ENCODE assay signal across 21 mouse cellular contexts in the genomic region with DNA sequence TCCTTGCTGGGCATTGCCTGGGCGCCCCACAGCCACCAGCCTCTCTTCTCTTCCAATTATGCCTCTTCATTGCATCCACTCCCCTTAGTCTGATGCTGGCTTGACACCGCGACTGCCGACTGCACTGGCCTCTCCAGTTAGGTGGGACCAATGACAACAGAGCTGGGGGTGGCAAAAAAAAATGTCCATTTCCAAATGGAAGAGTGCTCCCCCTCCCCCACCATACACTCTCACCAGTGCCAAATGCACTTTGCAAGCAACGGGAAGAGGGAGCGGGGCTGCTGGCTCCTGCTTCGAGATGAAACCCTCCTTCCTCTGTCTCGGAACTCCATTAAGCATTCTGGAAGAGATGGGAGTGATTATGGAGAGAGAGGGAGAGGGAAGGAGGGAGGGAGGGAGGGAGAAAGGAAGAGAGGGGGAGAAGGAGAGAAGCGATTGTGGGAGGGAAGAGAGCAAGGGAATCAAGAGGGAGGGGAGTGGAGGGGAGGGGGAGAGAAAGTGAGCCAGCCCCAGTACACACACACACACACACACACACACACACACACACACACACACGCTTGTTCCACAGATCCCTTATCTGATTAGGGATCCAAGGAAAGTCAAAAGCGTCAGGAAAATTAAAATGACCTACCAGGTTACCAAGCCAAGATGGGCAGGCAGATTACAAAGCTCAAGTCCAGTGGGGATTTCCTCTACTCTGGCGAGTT. TPM values are rescaled to one million over a fixed set of nuclear protein-coding genes. Genes with fewer than 3 reads are reported as not detected.
DNase-seq lines count a peak whose midpoint lies in the region; ATAC-seq lines count a peak whose summit lies in the region.
"Had no signal": no experiment of that assay in that cellular context is flagged by ENCODE, and none has a peak within 500 bp of the region (broad histone marks: within the 10 kb centered on the region; RNA-seq: fewer than 3 reads in every experiment).

No protein-coding gene starts in this region.

- 17% methylated on average over 11 of the region's 12 CpGs for WGBS in forebrain, embryonic 13.5 days
- 18% methylated on average over 12 of the region's 12 CpGs for WGBS in forebrain, embryonic 11.5 days
- 13% methylated on average over 11 of the region's 12 CpGs for WGBS in midbrain, embryonic 14.5 days
- WGBS in limb, embryonic 10.5 days, result 32% methylated on average over 12 of the region's 12 CpGs

- ATAC-seq in forebrain, embryonic 13.5 days, result peak; percentile 36; the same call in 1 of the 2 replicates
- no peak for ATAC-seq in forebrain, embryonic 11.5 days (replicated peaks; ENCODE audit: low FRiP score)
- ATAC-seq in midbrain, embryonic 14.5 days (ENCODE audit: low FRiP score, low TSS enrichment), result no peak; the same call in 1 of the 2 replicates

- H3K9me3 ChIP-seq in forebrain, embryonic 13.5 days (replicated peaks), result no peaks in the 10 kb centered on the region
- no peaks in the 10 kb centered on the region for H3K9me3 ChIP-seq in forebrain, embryonic 11.5 days (ENCODE audit: control insufficient read depth, low read length)
- no peaks in the 10 kb centered on the region for H3K9me3 ChIP-seq in midbrain, embryonic 14.5 days (ENCODE audit: control insufficient read depth, low read length)
- H3K9me3 ChIP-seq in limb, embryonic 10.5 days (replicated peaks), result no peaks in the 10 kb centered on the region
- H3K9me3 ChIP-seq: embryonic facial prominence, embryonic 15.5 days; liver, embryonic 15.5 days had no signal

- no peak overlapping the region for H3K9ac ChIP-seq in forebrain, embryonic 13.5 days
- no peak overlapping the region for H3K9ac ChIP-seq in forebrain, embryonic 11.5 days (ENCODE audit: low read length)
- 0 out of 2 replicates have a peak overlapping the region, but pooled peaks have one; percentile 0 for H3K9ac ChIP-seq in midbrain, embryonic 14.5 days (replicated peaks; ENCODE audit: low read length)
- H3K9ac ChIP-seq: embryonic facial prominence, embryonic 15.5 days; liver, embryonic 15.5 days had no signal

- no peak for DNase-seq in forebrain, embryonic 11.5 days (ENCODE audit: low spot score)
- DNase-seq in right cerebral cortex, postnatal 4 days, result peak; percentile 39
- DNase-seq in right cerebral cortex, postnatal 36 days (ENCODE audit: low spot score in 2 of 2), result no peak
- peak; percentile 64 for DNase-seq in midbrain, embryonic 14.5 days
- no peak for DNase-seq in lung, postnatal 14 days
- DNase-seq in heart, adult 8-10 months (ENCODE audit: low spot score), result no peak
- no peak for DNase-seq in limb, embryonic 10.5 days (ENCODE audit: low spot score)
- DNase-seq: cerebellum, adult 9-10 months; heart, adult 11 months; kidney, adult 9 months; lung, postnatal 36 days; thymus, postnatal 25 days had no signal

- no peak overlapping the region for H3K27ac ChIP-seq in forebrain, embryonic 13.5 days
- no peak overlapping the region for H3K27ac ChIP-seq in forebrain, embryonic 11.5 days (ENCODE audit: low read depth, low read length)
- H3K27ac ChIP-seq in midbrain, embryonic 14.5 days (replicated peaks; ENCODE audit: low read depth, low read length), result peak overlapping the region; percentile 37; the same call in 1 of the 2 replicates
- H3K27ac ChIP-seq in limb, embryonic 10.5 days, result no peak overlapping the region
- H3K27ac ChIP-seq: embryonic facial prominence, embryonic 15.5 days; layer of hippocampus, adult 2 months; liver, embryonic 15.5 days had no signal

- peaks cover 7% of the 10 kb centered on the region; the same call in 1 of the 2 replicates for H3K4me1 ChIP-seq in forebrain, embryonic 13.5 days
- H3K4me1 ChIP-seq in forebrain, embryonic 11.5 days (replicated peaks; ENCODE audit: control insufficient read depth, insufficient read depth, low read length), result no peaks in the 10 kb centered on the region
- H3K4me1 ChIP-seq in midbrain, embryonic 14.5 days (ENCODE audit: control insufficient read depth, insufficient read depth, low read length), result peaks cover 7% of the 10 kb centered on the region; the same call in 1 of the 2 replicates
- H3K4me1 ChIP-seq in limb, embryonic 10.5 days, result no peaks in the 10 kb centered on the region
- H3K4me1 ChIP-seq: embryonic facial prominence, embryonic 15.5 days; liver, embryonic 15.5 days had no signal

- no peaks in the 10 kb centered on the region for H3K36me3 ChIP-seq in forebrain, embryonic 13.5 days (ENCODE audit: poor library complexity, severe bottlenecking)
- no peaks in the 10 kb centered on the region for H3K36me3 ChIP-seq in forebrain, embryonic 11.5 days (ENCODE audit: control insufficient read depth, insufficient read depth, low read length)
- H3K36me3 ChIP-seq in midbrain, embryonic 14.5 days (ENCODE audit: control insufficient read depth, insufficient read depth, low read length), result no peaks in the 10 kb centered on the region
- no peaks in the 10 kb centered on the region for H3K36me3 ChIP-seq in limb, embryonic 10.5 days
- H3K36me3 ChIP-seq: embryonic facial prominence, embryonic 15.5 days; liver, embryonic 15.5 days had no signal

- H3K4me2 ChIP-seq in forebrain, embryonic 13.5 days, result peak overlapping the region; percentile 46
- H3K4me2 ChIP-seq in forebrain, embryonic 11.5 days (ENCODE audit: low read depth, low read length, severe bottlenecking), result no peak overlapping the region
- peak overlapping the region; percentile 32 for H3K4me2 ChIP-seq in midbrain, embryonic 14.5 days (ENCODE audit: low read length)
- H3K4me2 ChIP-seq: embryonic facial prominence, embryonic 15.5 days; liver, embryonic 15.5 days had no signal

- 0 out of 2 replicates have a peak overlapping the region, but pooled peaks have one; percentile 10 for H3K4me3 ChIP-seq in forebrain, embryonic 13.5 days
- H3K4me3 ChIP-seq in forebrain, embryonic 11.5 days (ENCODE audit: low read depth, low read length), result no peak overlapping the region
- H3K4me3 ChIP-seq in midbrain, embryonic 14.5 days (replicated peaks; ENCODE audit: low read depth, low read length), result no peak overlapping the region
- H3K4me3 ChIP-seq in limb, embryonic 10.5 days, result no peak overlapping the region
- H3K4me3 ChIP-seq: embryonic facial prominence, embryonic 15.5 days; layer of hippocampus, adult 2 months; liver, embryonic 15.5 days; myocyte had no signal

- H3K27me3 ChIP-seq in forebrain, embryonic 13.5 days, result no peaks in the 10 kb centered on the region; the same call in 1 of the 2 replicates
- no peaks in the 10 kb centered on the region for H3K27me3 ChIP-seq in forebrain, embryonic 11.5 days (ENCODE audit: control insufficient read depth, insufficient read depth, low read length)
- no peaks in the 10 kb centered on the region for H3K27me3 ChIP-seq in midbrain, embryonic 14.5 days (ENCODE audit: control insufficient read depth, insufficient read depth, low read length)
- no peaks in the 10 kb centered on the region for H3K27me3 ChIP-seq in limb, embryonic 10.5 days (ENCODE audit: low read depth, poor library complexity, severe bottlenecking)
- H3K27me3 ChIP-seq: embryonic facial prominence, embryonic 15.5 days; liver, embryonic 15.5 days had no signal

RNA-seq across cellular contexts. Expression of gene Ccl1, which starts 5.0 kb away (rescaled TPM):
- polyA plus RNA-seq in forebrain, embryonic 13.5 days (2015; fragmentation: Nextera tagmentation; extraction: Ambion mirVana), result 0.39 TPM in 1 of 2 replicates, not detected in the other
- not detected in 2 replicates for polyA plus RNA-seq in forebrain, embryonic 11.5 days (2014; fragmentation: Nextera tagmentation; extraction: Ambion mirVana)
- polyA plus RNA-seq in midbrain, embryonic 14.5 days (2014; fragmentation: Nextera tagmentation; extraction: Ambion mirVana), result 1.1 and 1.3 TPM in 2 replicates
- not detected for total RNA-seq in heart, adult 8-10 months (2022)
- polyA plus RNA-seq in limb, embryonic 10.5 days (2016; fragmentation: Nextera tagmentation; extraction: Ambion mirVana), result not detected in 2 replicates
- total RNA-seq: heart, postnatal 25 days; layer of hippocampus, adult 2 months; MEL had no signal
- polyA plus RNA-seq: embryonic facial prominence, embryonic 15.5 days; limb, embryonic 11.5 days; liver, embryonic 15.5 days; myocyte; stomach, embryonic 14.5 days had no signal

Comparison
In these comparisons a context has a peak if more than half of its experiments do, and no peak if none do; other contexts are left out.
1. DNase-seq: peak in right cerebral cortex, postnatal 4 days (single experiment) and midbrain, embryonic 14.5 days (single experiment); none in forebrain, embryonic 11.5 days (single experiment), right cerebral cortex, postnatal 36 days (0 of 2), lung, postnatal 14 days (single experiment), heart, adult 8-10 months (single experiment) and limb, embryonic 10.5 days (single experiment).